Mouse (Mus musculus) bone marrow macrophage, adult 2 months (primary cell): Measurements from ENCODE around the gene Zfp652.

ENCODE experiments used
- CTCF ChIP-seq: IDR thresholded peaks from 2 replicates; pipeline ENCODE4 v1.5.1; 2012; ENCODE audit warnings: low read depth, mild to moderate bottlenecking, low read length, moderate library complexity
- POLR2A ChIP-seq: IDR thresholded peaks from 2 replicates; pipeline ENCODE4 v1.6.1; 2012; ENCODE audit warnings: mild to moderate bottlenecking, low read depth, low read length, borderline replicate concordance

GRCm38 (mm10) chr11:95858528-95859467, 146.3 kb downstream of the Zfp652 start:
- TF ChIP-seq CTCF (no peak), POLR2A (0 out of 2 replicates have a peak, but pooled peaks have one; percentile 55)
